Mouse (Mus musculus) heart, adult 2 months (tissue): ENCODE measurements around the gene Spata31d1c.

ENCODE experiments used
- CTCF ChIP-seq: fragments of 200-600 bp; IDR thresholded peaks from 2 replicates; pipeline ENCODE4 v1.8.1; 2022; ENCODE audit warnings: antibody characterized with exemption, mild to moderate bottlenecking, moderate library complexity
- POLR2A ChIP-seq: fragments of 200-500 bp; IDR thresholded peaks from 2 replicates; pipeline ENCODE4 v1.6.1; 2011; ENCODE audit warnings: mild to moderate bottlenecking, low read depth, low read length, control low read depth; ENCODE audit not compliant: insufficient read depth

DNA sequence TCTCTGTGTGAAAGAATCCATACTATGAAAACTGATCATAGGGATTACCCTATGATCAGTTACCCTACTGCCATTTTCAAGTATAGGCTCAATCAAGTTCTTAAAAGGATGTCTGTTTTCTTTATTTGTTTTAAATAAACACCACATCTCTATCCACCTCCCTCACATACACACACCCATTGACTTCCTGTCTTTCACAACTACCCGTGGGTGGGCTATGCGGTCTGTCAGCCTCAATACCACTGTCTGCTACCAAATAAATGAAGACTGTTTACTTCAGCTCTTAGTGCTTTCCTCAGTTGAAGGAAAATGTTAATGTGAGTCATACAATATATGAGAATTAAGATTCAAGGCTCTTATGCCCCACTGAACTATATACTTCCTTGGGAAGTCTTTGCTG, 37.1 kb downstream of the Spata31d1c start:
- no peak for TF ChIP-seq CTCF
- no peak for TF ChIP-seq POLR2A
